Mouse (Mus musculus): ENCODE data around the gene Hsp90aa1.
"Not testable (repeated sequence)": the region's sequence is repeated elsewhere in the genome, so short reads cannot be mapped to it uniquely, and the experiment has no call there.

The Hsp90aa1 gene

DNA sequence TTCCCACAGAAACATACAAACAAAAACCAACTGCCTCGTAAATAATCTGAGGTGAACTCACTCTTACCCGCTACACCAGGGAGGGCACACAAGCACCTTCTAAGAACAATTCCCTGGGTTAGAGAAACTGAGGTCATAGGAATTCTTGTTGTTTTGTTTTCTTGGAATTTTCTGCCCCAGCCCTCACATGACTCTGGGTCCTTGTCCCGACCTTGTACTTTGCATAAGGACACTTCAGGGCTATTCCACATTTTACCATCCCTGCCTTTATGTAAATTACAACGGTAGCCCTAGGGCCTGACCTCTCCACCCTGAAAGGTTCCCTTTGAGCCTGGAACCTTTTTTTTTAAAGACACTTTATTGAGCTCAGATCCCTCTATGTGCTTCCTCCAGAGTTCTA lies at the start of gene Hsp90aa1:
Gene Hsp90aa1, minus strand, starts transcription at position 173 of the 400 bp plus-strand sequence.
- no peak for DNase-seq (ENCODE audit: low spot score)

DNA sequence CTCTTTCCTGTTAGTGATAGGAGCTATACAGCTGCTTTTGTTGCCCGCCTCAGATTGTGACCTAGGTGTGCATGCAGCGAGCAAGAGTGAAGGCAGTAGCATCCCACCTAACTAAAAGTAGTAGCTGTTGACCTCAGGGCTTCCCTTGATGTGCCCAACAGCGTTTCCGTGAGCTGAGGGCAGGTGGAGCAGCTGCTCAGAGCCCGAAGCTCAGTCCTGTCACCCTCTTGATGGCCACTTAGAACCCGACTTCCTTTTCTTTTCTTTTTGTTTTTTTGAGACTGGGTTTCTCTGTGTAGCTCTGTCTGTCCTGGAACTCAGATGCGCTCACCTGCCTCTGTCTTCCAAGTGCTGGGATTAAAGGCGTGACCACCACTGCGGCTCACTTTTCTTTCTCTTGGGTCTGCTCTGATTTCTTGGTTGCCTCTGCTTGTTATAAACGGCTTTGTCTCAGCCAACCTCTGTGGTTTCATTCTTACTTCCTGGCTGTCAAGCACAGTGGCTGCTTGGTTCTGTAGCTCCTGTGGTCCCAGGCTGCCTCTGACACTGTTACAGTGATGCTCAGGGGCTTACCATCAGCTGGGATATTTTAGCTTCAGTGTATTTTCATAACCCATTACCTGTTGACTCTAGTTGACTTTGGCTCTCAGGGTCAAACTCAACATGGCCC lies 48.4 kb upstream of the Hsp90aa1 start:
- DNase-seq (ENCODE audit: low spot score), result no peak

DNA sequence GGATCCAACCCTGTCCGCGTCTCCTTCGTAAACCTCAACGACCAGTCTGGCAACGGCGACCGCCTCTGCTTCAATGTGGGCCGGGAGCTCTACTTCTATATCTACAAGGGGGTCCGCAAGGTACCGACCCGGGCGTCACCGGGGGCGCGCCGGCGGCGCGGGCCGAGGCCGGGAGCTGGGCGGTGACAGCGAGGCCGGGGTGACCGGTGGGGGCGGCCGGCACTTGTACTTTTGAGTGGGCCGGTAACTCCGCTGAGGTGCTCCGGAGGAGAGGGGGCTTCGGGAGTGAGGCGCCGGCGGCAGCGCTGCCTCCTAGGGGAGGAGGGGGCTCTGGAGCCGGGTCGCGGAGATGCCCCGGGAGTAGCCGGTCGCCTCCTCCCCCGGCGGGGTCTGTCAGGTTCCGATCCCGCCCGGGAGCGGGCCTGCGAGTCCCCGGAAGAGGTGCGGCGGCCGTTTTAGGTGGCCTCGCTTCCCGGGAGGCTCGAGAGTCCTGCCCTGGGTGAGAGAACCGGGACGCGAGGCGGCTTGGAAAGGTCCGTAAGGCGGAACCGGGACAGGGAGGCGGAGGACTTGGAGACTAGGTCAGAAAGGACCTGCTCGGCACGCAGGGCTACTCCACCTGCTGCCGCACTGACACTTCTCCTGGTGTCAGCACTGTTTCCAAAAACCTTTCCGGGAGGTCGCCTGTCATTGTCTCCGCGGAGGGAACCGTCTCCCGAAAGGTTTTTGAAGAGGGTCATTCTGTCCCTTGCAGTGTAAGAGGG lies 35.8 kb upstream of the Hsp90aa1 start:
- no peak for DNase-seq (ENCODE audit: low spot score)

DNA sequence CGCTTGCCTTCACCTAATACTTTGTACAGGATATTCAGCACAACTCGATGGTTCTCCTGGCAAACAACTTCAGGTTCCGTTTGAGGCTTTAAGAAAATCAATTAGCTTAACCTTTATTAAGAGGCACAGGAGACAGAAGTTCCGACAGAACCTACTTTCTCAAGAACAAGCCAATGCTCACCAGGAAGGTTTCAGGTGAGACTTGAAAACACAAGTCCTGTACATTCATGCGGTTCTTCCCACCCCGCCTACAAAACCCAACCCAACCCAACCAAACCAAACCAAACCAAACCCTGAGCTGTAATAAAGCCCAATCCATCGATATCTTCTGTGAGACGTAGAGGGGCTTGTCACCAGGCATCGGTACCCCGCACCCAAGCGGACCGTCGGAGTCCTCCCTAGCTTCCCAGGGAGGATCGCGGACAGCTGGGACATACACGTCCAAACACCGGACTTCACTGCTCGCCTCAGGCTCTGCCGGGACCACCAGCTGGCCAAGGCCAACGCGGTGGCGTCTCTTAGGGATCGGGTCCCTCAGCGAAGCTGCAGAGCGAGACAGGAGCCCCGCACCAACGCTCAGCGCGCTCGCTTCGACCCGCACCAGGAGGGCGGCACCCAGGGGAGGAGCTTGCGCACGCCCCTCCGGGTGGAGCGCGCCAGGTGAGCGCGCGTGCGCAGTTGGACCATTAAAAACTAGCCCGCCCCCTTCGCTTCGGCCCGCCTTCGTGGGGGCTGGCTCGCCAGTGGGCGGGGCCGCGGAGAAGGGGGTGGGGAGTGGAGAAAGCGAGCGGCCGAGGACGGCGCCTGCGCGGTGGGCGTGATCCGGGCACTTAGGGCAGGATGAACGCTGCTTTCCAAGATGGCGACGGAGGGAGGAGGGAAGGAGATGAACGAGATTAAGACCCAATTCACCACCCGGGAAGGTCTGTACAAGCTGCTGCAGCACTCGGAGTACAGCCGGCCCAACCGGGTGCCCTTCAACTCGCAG lies 34.9 kb upstream of the Hsp90aa1 start, which contains the start of gene Wdr20:
Gene Wdr20, plus strand, starts transcription at position 775 of the 988 bp plus-strand sequence.
- peak; percentile 100 for DNase-seq (ENCODE audit: low spot score)

DNA sequence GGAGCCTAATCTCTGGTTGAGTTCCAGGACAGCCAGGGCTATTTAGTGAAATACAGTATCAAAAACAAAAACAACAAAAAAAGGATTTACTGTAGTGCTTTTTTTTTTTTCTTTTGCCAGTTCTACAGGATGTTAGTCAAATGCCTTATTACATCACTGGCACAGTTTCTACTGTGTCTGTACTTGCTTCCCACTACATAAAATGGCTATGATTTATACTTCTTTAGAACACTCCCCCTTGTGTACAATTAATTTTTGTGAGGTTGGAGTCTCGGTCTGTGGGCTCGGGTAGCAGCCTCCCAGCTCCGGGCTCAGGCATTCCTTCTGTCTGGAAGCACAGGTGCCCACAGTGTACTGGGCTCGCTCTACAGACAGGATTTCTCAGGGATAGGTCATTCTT lies 34.1 kb upstream of the Hsp90aa1 start:
- no peak for DNase-seq (ENCODE audit: low spot score)

DNA sequence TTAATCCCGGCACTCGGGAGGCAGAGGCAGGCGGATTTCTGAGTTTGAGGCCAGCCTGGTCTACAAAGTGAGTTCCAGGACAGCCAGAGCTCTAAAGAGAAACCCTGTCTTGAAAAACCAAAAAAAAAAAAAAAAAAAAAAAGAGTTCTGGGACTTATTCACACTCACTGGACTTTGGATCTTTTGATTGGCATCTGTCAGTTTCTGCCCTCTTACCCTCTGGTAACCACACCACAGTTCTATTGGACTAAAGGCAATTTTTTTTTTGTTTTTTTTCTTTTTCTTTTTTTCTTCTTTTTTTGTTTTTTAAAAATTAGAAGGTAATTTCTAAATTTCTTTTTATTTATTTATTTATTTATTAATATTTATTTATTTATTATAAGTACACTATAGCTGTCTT lies 30.7 kb upstream of the Hsp90aa1 start:
- DNase-seq (ENCODE audit: low spot score), result not testable (repeated sequence)

DNA sequence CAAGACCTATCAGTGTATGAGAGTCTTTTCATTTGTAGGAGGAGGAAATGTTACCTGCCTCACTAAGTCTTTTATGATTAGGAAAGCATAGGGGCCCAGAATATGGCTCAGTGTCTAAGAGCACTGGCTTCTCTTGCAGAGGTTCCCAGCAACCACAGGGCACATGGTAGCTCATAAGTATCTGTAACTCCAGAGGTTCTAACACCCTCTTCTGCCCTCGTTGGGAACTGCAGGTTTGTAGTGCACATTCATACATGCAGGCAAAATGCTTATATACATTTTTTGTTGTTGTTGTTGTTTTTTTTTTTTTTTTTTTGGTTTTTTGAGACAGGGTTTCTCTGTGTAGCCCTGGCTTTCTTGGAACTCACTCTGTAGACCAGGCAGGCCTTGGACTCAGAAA lies 23.9 kb upstream of the Hsp90aa1 start:
- no peak for DNase-seq (ENCODE audit: low spot score)

DNA sequence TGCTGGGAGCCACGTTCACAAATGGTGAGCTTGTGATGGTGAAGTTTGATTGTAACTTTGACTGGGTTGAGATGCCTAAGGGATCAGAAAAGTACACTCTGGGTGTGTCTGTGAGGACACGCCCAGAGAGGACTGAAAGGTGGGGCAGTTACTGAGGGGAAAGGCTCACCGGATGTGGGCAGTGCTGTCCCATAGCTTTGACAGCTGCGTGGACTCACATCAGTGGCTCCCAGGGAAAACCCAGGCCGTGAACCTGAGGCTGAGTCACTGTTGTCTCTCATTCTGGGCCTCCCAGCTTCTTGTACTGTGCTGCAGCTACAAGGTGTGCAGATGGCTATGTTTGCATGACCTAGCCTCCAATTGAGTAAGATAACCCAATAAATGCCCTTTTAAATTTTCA lies 23.0 kb upstream of the Hsp90aa1 start:
- DNase-seq (ENCODE audit: low spot score), result no peak

DNA sequence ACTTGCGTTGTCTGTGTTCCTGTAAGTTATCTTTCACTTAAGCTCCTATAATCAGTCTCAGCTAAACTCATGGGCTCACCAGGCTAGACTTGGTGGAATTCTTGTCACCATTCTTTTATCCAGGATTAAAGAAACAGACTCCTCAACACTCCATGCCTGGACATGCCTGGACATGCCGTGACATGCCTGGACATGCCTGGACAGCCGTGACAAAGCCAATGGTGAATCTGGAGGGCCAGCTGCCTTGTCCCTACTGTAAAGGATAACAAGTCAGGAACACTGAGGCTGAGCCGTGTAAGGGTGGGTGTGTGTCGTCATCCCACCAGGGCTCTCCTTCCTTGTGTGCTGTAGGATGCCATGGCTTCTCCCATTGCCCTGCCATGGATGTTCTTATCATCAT lies 22.5 kb upstream of the Hsp90aa1 start:
- DNase-seq (ENCODE audit: low spot score), result no peak

DNA sequence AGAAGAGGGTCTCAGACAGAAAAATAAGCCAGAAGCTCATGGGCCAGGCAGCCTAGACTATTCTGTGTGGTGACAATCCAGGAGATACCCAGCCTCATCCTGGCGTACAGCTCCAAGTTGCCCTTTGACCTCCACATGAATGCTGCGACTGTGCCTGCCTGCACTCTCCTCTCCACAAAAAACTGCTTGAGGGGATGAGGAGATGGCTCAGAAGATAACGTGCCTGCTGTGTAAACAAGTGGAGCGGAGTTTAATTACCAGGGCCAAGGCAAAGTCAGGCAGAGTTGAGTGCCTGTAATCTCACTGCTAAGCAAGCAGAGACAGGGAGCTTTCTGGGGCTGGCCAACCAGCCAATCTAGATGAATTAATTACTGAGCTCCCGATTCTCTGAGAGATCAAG lies 13.5 kb upstream of the Hsp90aa1 start:
- peak; percentile 23 for DNase-seq (ENCODE audit: low spot score)

DNA sequence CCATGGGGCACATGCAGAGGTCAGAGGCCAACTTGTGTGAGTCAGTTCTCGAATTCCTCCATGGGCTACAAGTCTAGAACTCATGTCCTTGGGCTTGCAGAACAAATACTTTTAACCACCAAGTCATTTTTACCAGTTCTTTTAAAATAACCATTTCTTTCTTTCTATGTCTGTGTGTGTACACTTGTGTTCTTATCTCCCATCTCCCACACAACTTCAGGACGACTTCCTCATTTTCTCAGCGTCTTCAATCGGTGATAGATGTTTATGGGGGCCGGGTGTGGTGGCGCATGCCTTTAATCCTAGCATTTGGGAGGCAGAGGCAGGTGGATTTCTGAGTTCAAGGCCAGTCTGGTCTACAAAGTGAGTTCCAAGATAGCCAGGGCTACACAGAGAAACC lies 11.7 kb upstream of the Hsp90aa1 start:
- DNase-seq (ENCODE audit: low spot score), result peak; percentile 8

DNA sequence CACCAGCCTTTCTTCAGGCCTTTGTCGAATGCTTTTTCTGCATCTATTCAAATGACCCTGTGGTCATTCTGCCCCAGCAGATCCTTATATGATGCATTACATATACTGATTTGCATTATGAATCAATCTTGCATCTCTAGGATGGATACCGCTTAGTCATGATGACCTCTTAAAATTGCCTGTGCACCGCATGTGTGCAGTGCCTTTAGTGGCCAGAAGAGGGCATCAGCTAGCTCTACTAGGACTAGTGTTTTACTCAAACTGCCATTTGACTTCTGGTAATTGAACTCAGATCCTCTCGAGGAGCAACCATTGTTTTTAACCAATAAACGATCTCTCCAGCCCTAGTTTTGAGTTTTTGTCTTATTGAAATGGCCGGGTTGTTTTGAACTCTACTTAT lies 11.3 kb upstream of the Hsp90aa1 start:
- peak; percentile 36 for DNase-seq (ENCODE audit: low spot score)

DNA sequence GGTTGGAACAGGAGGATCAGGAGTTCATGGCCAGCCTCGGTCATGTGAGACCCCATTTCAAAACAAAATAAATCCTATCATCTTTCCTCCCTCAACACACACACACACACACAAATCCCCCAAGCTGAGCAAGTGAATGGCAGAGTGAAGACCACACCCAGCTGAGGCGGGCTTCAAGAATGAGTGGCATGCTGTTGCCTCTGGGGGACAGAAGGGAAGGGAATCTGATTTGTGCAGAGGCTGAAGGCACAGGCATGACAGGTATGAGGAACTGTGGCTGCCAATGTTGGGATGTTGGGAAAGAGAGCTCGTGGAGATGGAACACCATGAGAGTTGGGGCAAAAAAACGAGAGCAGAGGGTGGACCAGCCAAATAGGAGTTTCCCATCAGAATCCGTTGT lies 8.7 kb upstream of the Hsp90aa1 start:
- DNase-seq (ENCODE audit: low spot score), result peak; percentile 26

DNA sequence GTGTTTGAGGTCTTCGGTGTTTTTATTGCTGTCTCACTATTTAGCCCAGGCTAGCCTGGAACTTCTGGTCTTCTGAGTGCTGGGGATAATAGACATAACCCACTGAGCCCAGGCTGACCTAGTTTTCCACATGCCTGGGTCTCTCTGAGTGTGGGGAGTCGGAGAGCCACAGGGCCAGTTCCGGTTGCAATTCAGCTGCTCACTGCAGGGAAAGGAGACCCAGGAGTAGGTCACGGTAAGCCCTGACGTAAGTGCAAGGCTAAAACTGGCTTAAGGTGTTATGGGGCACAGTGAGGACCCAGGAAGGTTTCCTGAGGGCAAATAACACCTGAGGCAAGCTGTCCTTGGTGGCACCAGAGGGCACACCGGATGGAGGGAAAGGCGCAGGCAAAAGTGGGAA lies 4.9 kb upstream of the Hsp90aa1 start:
- DNase-seq (ENCODE audit: low spot score), result no peak

DNA sequence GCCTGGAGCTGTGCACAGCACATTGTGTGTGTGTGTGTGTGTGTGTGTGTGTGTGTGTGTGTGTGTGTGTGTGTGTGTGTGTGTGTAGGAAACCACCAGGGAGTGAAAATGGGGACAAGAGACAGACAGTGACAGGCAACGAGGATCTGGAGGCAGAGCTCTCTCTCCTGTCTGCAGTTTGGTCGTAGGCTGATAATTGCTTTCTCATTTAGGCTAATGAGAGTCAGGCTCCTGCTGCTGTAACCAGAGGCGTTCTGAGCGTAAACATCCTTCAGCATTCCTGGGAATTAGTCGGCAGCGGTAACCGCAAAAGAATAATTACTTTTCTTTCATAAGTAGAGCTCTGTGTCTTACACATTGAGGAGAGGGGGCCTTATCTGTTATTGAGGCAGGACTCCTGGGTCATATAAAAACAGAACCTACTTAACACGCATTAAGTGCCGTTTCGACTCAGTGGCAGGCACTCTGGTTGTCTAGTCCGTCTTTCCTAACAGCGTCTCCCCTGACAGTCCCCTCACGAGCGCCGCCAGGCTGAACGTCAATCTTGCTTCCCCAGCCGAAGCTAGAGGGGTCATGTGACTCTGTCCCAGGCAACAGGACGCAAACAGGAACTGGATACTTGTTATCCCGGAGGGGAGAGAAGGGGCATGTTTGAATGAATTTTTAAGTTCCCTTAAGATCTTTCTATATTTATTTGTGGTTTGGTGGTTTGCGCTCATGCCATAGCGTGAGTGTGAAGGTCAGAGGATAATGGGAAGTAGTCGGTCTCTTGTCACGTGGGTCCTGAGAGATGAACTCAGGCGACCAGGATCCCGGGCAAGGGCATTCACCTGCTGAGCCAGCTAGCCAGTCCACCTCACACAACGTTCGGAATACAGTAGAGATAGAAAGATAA lies 4.1 kb upstream of the Hsp90aa1 start:
- DNase-seq (ENCODE audit: low spot score), result no peak

DNA sequence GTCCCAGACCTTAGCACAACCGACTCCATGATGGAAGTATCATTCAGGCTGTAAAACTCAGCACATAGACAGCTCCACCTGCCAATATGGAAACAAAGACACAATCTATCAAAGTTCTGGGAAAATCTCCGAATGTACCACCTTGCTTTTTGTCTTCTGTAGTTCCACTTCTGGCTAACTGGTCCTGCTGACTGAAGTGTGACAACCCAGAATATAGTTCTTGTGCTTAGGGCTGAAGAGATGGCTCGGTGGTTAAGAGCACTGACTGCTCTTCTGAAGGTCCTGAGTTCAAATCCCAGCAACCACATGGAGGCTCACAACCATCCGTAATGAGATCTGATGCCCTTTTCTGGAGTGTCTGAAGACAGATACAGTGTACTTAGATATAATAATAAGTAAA lies 2.9 kb upstream of the Hsp90aa1 start:
- DNase-seq (ENCODE audit: low spot score), result not testable (repeated sequence)

DNA sequence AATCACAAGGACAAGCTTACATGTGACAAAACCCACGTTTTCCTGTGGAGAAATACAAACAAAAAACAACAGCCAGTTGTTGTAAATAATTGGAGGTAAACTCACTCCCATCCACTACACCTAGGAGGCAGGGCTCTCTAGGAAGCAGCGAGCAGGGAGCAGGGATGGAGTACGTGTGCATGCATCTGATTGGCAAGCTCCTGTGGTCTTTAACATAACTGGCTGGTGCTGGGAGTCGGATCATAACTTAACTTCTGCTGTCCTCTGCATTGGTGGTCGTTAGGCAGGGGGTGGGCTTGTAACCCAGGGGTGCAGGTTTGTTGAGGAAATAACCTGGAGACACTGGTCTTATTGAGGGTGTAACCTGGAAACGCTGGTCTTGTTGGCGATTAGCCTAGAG lies 1.2 kb upstream of the Hsp90aa1 start:
- no peak for DNase-seq (ENCODE audit: low spot score)

DNA sequence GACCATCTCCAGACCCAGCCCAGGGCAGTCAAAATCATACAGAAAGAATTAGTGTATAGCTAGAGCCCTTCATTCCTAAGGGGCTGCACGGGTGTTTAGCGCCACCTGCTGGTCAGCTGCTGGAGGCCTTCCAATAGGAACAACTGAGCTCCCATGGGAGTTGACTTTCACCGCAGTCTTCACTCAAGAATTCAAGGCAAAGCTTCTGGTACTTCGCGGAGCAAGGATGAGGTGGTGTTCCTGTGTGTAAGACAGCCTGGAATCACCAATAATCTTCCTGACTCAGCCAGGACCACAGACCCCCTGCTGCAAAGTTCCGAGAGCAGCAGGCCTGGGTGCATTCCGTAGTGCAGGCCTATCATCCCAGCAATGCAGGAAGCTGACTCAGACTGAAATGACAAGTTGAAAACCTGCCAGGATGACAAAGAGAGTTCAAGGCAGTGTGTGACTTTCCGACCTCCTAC lies 512 bp upstream of the Hsp90aa1 start:
- DNase-seq (ENCODE audit: low spot score), result peak; percentile 93

DNA sequence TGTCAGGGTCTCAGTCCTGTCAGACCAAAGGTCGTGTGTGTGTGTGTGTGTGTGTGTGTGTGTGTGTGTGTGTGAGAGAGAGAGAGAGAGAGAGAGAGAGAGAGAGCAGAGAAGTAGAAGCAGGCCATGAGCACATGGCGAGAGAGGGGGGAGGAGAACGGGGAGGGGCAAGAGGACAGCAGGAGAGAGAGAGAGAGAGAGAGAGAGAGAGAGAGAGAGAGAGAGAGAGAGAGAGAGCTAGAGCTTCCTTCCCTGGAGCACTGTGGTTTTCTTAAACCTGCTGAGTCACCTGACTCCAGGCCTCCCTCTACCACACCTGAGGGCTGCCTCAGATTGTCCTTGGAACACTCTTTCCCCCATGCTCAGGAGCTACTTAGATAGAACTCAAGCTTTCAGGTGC lies 1.2 kb downstream of the Hsp90aa1 start:
- DNase-seq (ENCODE audit: low spot score), result not testable (repeated sequence)

DNA sequence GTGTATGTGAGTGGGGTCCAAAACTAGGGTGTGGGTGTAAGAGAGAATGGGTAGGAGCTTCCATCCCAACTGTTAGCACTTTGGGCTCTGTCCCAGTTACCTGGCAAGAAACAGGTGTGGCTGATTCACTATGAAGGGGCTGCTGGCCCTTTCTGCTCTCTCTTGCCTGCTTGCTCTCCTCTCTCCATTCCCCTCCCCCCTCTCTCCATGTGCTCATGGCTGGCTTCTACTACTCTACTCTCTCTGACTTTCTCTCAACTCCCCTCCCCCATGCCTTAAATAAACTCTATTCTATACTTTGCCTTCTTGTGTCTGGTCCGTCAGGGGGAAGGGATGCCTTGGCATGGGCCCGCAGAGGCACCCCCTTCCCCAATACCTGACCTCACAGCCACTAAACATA lies 1.8 kb downstream of the Hsp90aa1 start:
- DNase-seq (ENCODE audit: low spot score), result no peak

DNA sequence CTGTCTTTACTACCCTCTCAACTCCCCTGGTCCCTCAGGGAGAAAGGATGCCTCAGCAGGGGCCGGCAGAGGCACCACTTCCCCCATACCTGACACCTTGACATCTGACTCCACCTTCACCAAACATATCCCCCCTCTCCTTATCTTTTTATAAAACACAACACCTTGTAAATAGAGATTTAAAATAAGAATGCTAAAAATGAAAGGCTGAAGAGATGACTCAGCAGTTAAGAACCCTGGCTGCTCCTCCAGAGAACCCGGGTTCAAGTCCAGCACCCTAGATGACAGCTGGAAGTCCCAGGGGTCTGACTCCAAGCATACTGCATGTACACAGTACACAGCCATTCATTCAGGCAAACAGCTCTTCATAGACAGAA lies 3.4 kb downstream of the Hsp90aa1 start:
- no peak for DNase-seq (ENCODE audit: low spot score)
